Mouse (Mus musculus) natural killer cell, adult 2 months (primary cell): Measurements from ENCODE around the gene Nop9.

Experiments
- DNase-seq, 2 experiments: peaks; one replicate each; pipeline ENCODE4 v3.0.0; 2022; ENCODE audit warnings: low spot score in 2 of 2

Nop9 gene

GRCm38 (mm10) chr14:55745180-55745860 lies at the start of gene Nop9, which contains the start of gene Dhrs1:
Nop9 (plus strand) TSS chr14:55745693.
Dhrs1 (minus strand) TSS chr14:55745690.
- DNase-seq, result peak; percentile 78 to 82

- no peak for DNase-seq
These were observed 48.3 kb upstream of the Nop9 start for GRCm38 (mm10) chr14:55697226-55697625.

- DNase-seq, result no peak
These were observed 44.4 kb upstream of the Nop9 start for GRCm38 (mm10) chr14:55701131-55701530.

GRCm38 (mm10) chr14:55702761-55703160 lies 42.7 kb upstream of the Nop9 start:
- DNase-seq, result no peak

- DNase-seq, result no peak
These were observed 39.4 kb upstream of the Nop9 start for GRCm38 (mm10) chr14:55706051-55706600.

GRCm38 (mm10) chr14:55707397-55707796 lies 38.1 kb upstream of the Nop9 start:
- no peak for DNase-seq

GRCm38 (mm10) chr14:55709509-55709908 lies 36.0 kb upstream of the Nop9 start:
- DNase-seq, result no peak

GRCm38 (mm10) chr14:55711786-55712185 lies 33.7 kb upstream of the Nop9 start:
- no peak for DNase-seq

GRCm38 (mm10) chr14:55713007-55713728 lies 32.3 kb upstream of the Nop9 start:
- DNase-seq, result no peak

GRCm38 (mm10) chr14:55713729-55714122 lies 31.8 kb upstream of the Nop9 start, which contains the start of gene Tgm1:
Tgm1 (minus strand) TSS chr14:55713926.
- no peak for DNase-seq

- no peak for DNase-seq
These were observed 30.6 kb upstream of the Nop9 start for GRCm38 (mm10) chr14:55714893-55715292.

- DNase-seq, result no peak
These were observed 29.2 kb upstream of the Nop9 start for GRCm38 (mm10) chr14:55716271-55716670.

- no peak for DNase-seq
These were observed 28.6 kb upstream of the Nop9 start for GRCm38 (mm10) chr14:55716884-55717283.

GRCm38 (mm10) chr14:55719737-55720136 lies 25.8 kb upstream of the Nop9 start:
- no peak for DNase-seq

- no peak for DNase-seq
These were observed 24.8 kb upstream of the Nop9 start for GRCm38 (mm10) chr14:55720666-55721065.

- no peak for DNase-seq
These were observed 24.4 kb upstream of the Nop9 start for GRCm38 (mm10) chr14:55721076-55721475.

GRCm38 (mm10) chr14:55721700-55722437 lies 23.6 kb upstream of the Nop9 start, which contains the start of gene Rabggta:
Rabggta (minus strand) TSS chr14:55722263.
- DNase-seq, result peak; percentile 88 to 94

- no peak for DNase-seq
These were observed 23.0 kb upstream of the Nop9 start for GRCm38 (mm10) chr14:55722438-55722945.

- no peak for DNase-seq
These were observed 22.1 kb upstream of the Nop9 start for GRCm38 (mm10) chr14:55723433-55723832.

- peak; percentile 85 to 88 for DNase-seq
These were observed 21.1 kb upstream of the Nop9 start for GRCm38 (mm10) chr14:55724411-55724871.

- DNase-seq, result no peak
These were observed 19.2 kb upstream of the Nop9 start for GRCm38 (mm10) chr14:55726261-55726660.
